Mouse (Mus musculus) Muller cell, postnatal 12 days (primary cell): ENCODE data around the gene Mt2.
"Not testable (repeated sequence)": the region's sequence is repeated elsewhere in the genome, so short reads cannot be mapped to it uniquely, and the experiment has no call there.

ENCODE experiments used
- DNase-seq: peaks from one replicate; pipeline ENCODE4 v3.0.0-alpha.2; 2015; ENCODE audit errors: inconsistent ontology term

The Mt2 gene

DNA sequence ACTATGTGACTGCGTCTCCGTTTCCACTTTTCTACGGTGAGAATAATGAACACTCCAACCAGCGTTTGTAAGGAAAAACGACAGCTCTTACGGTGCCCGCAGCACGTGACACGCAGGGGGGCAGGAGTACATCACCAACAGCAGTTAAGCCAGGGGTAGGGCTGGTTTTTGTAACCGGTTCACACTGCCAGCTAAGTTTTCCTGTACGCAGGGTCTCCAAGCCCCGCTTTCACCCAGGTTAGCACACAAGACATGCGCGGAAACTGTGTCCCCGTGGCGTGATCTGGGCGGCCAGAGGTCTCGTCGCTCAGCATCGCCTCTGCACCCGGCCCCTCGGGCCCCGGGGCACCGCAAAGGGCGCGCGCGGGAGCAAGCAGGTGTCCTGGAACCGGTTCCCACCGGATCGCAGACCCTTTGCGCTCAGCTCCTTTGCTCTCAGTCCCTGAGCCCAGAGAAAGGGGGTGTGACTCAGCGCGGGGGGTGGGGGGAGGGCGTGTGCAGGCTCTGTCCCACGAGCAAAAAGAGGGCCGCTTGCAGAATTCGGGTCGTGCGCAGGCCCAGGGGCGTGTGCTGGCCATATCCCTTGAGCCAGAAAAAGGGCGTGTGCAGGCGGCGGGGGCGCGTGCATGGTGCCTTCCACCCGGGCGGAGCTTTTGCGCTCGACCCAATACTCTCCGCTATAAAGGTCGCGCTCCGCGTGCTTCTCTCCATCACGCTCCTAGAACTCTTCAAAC lies at the start of gene Mt2:
TSS of gene Mt2 (plus strand) at position 590 of the 734 bp plus-strand sequence.
- peak; percentile 99 for DNase-seq

DNA sequence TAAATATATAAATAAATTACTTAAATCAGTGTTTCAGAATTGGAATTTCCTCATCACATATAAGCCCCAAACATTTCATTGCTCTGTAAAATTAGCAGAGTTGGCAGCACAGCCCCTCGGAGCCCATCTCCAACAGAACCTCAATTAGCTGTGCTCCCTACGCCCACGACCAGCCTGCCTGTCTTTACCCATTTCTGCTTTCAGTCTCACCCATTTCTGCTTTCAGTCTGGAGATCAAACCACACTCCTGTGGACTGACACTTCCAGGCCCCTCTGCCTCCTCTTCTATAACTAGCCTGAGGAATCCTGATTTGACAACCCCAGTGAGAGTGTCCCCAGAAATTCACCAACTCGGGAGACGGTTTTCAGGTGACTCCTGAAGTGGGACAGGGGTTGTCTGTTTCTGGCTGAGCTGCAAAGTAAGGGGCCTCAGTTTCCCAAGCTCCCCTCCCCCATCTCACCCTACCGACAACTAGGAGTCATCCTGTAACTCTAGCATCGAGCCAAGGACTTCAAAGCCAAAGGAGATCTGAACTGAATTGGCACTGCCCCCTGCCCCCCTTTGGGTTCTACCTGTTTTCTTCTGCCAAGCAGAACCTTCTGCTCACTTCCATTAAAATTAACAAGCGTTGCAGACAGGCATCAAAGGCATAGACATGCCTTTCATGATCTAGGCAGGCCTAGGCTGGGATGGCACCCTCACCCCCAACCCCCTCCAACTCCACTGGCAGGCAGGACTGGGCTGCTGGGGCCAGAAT lies 49.6 kb upstream of the Mt2 start:
- DNase-seq = no peak

DNA sequence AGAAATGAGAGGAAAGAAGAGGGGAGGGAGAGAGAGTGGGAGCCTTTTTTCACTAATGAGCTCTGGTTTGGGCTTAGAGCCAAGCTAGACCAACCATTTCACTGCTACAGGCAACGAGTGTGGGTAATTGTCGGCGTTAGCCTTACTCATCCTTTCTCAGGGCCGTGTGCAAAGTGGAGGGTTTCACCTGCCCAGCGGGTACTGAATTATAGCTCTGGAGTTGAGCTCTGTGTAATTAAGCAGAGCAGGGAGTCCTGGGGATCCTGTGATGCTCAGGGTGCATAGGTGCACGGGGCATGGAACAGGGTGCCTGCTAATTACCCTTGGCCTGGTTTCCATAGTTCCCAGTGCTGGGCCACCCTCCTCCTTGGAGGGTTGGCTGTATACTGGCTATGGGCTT lies 44.8 kb upstream of the Mt2 start:
- no peak for DNase-seq

DNA sequence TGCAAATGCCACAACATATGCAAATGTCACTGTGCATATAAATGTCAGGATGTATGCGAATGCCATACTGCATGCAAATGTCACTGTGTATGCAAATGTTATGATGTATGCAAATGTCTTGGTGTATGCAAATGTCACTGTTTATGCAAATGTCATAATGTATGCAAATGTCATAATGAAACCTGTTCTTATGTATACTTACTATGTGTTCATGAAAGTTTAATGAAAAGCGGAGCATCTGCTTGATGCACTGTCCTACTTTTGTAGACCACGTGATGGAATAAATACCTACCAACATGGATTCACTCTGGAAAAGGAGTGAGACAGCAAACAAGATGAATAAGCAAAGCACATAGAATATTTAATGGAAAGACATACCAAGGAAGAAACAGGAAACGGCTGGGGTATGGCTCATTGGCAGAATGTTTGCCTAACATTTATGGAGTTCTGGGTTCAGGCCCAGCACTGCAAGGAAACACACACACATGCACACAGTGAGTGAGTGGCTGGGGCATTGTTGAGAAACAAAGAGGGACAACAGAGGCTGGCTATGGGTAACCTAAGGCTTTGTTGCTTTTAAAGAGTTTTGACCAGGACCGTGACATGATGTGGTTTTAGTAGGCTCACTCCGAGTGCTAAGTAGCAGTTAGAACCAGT lies 43.2 kb upstream of the Mt2 start:
- no peak for DNase-seq

DNA sequence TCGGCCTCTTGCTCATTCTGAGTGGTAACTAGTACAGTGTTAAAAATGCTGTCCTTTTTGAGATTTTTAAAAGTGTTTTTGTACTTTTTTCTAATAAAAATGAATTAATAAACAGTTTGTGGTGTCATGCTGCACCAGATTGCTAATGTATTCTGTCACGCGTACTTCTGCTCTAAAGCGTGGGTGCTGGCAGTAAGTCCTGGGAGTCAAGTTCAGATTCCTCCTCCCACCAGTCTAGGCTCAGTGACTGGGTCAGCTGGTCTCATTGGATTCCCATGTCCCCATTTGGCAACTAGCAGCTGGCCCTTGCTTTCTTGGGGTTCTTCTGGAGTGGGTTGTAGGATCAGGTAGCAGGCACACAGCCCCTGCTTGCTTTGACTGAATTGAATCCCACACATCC lies 42.3 kb upstream of the Mt2 start:
- DNase-seq = no peak

DNA sequence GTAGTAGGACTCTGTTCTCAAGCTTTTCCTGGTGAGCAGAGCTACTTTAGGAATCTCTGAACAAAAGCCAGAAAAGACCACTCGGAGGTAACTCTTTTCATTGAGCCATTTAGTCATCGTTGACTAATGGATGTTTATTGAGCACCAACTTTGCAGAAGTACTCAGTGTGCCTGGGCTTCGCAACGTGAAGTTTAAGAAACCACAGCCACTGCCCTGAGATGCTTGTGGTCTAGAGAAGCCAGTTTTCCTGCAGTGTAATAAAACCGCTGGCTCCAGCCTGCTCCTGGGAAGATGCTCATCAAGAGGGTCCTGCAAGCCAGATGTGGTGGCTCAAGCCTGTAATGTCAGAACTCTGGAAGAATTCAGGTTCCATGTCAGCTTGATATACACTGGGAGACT lies 40.4 kb upstream of the Mt2 start:
- no peak for DNase-seq

DNA sequence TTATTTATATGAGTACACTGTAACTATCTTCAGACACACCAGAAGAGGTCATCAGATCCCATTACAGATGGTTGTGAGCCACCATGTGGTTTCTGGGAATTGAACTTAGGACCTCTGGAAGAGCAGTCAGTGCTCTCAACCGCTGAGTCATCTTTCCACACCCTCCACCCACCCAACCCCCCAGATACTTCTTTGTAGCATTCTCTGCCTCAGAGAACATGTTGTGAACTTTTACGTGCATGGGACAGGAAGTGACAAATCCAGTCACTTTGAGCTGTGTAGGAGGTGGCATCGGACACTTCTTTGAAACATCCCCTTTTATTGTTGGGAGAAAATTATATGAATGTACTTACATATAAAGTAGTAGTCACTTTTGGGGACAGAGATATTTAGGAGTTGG lies 37.9 kb upstream of the Mt2 start:
- DNase-seq = peak; percentile 69

DNA sequence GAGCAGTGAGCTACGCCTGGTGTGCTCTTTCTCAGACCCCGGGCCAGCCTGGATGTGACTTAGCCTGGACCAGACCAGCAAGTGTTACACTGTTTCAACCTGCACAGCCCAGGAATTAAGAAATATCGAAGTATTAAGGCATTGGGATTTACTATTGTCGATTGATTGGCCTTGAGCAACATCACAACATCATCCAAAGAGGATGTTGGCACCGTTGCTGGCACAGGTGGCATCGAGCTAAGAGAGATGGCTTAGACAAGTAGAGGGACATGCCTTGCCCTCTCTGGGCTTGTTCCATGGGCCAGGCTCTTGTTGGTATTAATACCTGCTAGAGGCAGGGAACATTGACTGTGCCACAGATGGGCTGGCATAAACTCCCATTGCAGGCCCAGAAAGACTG lies 36.9 kb upstream of the Mt2 start:
- DNase-seq = no peak

DNA sequence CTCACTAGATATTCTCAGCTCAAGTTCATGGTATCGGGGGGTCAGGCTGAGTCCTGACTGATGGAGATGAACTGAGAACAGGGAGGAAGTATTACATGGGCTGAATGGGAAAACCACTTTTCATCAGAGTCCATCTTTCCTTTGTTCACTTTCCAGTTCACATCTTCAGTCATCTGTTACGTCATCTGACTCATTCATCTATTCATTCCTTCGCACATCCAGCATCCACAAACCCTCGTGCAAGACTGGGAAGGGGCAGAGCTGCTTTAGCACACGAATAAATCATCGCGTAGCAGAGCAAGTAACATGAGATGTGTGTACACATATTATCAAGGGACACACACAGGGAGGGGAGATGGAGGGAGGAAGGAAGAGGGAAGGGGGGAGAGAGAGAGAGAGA lies 36.3 kb upstream of the Mt2 start:
- DNase-seq = no peak

DNA sequence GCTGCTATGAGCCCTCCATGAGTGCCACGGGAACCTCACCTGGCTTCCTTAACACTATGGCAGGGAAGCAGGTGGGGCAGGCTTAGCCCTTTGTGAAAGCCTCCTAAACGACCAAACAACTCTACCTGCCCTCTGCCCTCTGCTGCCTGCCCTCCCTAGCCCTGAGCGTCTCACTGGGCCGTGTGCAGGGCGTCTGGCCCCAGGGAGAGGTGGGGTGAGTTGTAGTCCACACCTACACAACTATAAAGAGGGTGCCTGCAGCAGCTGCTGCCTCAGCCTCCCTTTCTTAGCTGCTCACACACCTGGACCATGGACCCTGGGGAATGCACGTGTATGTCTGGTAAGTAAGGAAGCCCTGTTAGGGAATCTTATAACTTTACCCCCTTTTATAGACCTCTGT lies 35.5 kb upstream of the Mt2 start, which contains the start of gene Mt4:
TSS of gene Mt4 (plus strand) at position 265 of the 400 bp plus-strand sequence.
- no peak for DNase-seq

DNA sequence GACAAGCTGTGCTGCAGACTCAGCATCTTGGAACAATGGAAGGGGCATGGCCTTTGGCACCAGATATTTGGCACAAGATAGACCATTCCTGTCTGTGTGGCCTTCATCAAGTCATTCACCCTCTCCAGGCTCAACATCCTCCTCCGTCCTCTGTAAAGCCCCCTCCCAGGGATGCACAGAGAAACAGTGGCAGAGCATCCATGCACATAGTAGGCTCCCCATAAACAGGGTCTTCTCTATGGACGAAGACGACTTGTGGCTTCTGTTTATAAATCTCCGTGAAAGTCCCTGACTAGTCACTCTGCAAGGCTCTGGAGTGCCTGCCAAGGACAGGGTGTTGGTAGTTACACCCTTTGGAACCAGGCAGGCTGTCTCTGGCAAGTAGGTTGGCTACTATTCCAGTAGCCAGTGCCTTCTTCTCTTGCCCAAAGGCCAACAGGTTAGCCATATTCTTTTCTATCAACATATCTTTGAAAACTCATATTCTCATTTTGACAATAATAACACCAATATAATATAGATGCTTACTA lies 32.1 kb upstream of the Mt2 start:
- DNase-seq = no peak

DNA sequence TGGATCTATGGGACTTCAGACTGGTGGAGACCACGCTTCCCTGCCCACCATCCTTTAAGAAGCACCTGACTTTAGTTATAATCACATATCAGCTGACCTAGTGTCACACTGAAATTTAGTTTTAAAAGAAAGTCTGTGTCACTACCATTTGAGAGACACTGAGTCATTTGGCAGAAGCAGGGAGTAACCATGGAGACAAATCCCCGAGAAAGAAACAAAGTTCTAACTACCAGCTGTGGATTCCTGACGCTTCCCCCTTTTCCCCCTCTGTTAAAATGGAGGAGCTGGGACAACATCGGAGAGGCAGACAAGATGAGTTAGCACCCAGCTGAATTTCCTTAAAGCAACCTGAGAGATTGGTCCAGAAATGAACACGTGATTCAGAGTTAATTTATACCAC lies 24.2 kb upstream of the Mt2 start:
- DNase-seq = peak; percentile 54

DNA sequence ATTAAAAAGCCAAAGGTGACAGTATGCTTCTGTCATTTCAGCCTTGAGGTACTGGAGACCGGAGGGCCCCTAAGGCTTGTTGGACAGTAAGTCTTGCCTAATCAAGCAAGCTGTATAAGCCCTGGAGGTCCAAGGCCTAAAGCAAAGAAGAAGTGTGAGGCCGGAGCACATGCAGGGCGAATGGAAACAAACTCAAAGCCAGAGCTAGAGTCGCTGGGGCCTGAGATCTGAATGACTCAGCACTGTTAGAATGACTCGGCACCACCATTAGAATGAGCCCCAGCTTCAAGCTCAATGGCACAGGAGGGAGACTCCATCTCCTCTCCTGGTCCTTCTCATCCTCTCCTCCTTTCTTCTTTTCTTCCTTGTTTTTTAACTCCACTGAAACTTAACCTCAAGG lies 21.5 kb upstream of the Mt2 start:
- no peak for DNase-seq

DNA sequence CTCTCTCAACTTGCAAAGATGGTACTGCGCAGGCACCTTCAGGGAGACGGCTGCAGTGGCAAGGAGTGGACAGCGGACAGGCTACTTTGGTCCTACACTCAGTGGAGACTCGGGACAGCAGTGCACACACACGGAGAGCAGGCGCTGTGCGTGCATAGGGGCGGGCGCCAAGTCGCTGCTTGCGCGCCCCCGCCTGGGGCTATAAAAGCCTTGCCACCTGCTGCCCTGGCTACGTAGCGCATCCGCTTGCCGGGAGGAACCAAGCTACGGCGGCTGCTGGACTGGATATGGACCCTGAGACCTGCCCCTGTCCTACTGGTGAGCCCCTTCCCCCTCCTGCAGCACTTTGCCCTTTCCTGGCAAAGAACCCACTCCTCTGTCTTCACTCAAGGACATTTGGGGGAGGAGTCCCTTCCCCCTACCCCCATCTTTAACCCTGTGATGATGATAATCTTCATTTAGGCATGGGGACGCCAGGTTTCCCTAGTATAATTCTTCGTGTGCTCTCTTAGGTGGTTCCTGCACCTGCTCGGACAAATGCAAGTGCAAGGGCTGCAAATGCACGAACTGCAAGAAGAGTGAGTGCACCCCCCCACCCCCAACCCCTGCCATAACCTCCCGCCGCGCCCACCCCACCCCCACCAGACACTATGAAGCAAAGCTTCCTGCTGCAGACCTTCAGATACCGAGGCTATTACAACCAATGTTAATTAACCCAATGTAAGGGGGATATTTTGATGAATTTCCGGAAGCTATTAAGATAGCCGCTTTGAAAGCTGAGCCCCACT lies 19.8 kb upstream of the Mt2 start, which contains the start of gene Mt3:
TSS of gene Mt3 (plus strand) at position 95 of the 788 bp plus-strand sequence.
- peak; percentile 87 for DNase-seq

DNA sequence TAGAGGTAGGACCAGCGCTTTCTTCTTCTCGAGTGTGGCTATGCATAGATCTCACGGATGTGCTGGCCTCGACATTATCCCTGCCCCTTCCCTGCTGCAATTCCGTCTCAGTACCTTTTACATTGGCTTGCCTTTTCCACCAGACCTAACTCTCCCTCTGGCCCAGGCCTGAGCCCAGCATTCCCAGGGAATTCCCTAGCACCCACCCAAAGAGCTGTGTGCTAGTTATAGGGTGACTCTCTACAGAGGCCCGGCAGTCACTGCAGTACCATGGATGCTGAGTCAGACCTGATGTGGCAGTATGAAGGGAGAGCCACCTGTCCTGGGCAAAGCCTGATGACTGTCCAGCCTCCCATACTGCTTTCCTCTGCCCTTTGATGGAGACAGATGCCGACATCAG lies 19.0 kb upstream of the Mt2 start:
- no peak for DNase-seq

DNA sequence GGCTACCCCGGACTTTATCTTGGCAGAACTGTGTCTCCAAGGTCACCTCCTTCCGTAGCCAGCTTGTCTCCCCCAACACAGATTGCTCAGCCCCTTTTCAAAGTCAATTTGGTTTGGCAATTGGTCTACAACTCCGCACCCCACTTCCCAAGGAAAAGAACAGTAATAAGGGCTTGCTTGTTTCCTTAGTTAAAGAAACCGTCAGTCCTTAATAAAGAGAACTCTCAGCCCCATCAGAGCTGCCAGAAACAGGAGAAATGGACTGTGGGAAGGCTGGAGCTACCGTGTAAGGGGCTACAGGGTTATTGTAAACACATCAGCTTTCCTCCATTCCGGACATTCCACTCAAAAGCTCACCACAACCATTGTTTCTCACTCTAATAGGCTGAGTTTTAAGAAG lies 17.9 kb upstream of the Mt2 start:
- peak; percentile 48 for DNase-seq

DNA sequence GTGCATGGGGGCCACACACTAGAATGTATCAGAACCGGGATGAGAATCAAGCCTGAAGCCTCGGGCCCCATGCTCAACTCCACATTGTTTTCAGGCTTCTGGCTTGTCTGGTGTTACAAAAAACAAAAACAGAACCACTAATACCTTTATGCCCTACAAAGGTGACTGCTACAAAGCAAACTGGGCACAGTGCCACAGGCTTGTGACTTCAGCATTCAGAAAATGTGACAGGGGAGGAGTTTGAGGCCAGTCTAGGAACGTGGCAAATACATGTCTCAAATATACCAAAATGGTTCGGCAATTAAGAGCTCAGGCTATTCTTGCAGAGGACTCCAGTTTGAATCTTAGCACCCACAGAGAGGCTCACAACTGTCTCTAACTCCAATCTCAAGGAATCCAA lies 16.4 kb upstream of the Mt2 start:
- DNase-seq = no peak

DNA sequence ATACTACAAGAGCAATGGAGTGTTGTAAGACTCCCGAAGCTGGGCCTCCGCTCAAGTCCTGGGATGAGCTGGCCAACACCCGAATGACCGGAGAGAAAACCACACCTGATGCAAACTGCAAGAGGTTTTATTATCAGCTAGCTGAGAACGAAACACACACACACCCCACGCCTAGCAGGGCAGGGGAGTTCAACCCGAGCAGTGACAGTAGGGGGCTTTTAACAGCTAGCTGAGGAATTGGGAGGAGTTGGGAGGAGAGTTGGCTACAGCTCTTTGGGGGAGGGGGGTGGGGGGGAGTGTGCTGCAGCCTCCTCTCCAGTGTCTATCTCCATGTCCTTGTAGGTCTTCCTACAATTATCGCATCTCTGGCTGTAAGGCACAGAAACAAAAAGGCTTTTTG lies 6.7 kb upstream of the Mt2 start:
- DNase-seq = not testable (repeated sequence)

DNA sequence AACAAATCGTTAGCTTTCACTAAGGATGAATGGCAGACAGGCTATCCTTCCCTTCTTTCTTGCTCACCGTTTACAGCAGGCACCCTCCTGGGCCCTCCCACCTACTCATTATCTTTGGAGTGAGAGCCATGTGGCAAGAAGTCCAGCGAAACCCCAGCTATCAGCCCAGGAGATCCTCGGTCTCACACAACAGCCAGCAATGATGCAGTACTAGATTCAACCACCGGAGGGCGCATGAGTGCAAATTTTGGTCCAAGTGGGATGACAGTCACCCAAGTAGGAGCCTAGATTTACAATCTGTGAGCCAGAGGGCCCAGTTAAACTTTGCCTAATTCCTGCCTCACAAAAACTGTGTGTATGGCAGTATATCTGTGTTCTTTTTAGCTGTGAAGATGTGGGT lies 5.2 kb upstream of the Mt2 start:
- peak; percentile 75 for DNase-seq

DNA sequence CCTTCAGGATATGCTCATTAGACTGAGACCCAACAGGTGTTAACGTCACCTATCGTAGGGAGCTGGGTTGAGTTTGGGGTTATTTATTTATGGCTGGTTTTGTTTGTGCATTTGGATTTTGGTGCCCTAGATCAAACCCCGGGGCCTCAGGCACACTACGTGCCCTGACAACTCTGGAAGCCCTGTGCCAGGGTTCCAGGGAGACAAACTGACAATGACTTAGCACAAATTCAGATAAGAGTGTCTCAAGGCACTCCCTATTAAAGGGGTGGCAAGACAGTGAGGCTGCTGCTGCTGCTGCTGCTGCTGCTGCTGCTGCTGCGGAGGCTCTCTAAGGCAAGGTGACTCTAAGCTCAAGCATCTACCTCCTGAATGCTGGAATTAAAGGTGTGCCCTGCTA lies 2.9 kb upstream of the Mt2 start:
- DNase-seq = no peak

DNA sequence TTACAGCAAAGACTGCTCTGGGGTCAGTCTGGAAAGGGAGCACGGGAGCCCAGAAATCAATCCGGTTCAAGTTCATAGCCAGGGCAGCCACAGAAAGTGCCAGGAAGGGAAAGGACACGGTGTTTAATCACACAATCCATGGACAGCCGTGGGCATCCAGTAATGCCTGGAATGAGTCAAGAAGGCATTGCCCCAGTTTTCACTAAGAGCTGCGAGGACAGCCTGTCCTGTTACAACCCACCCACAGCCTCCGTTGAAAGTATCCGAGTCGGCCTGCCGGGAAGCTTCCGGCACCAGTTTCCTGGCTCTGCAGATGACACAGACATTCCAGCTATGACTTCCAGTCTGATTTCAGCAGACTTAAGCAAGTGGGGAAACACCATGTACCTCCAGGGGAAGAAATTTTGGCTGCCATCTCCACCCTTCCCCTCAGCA lies 1.1 kb upstream of the Mt2 start:
- peak; percentile 87 for DNase-seq
